Mouse (Mus musculus) MEL (cell line): ENCODE measurements at regions not wholly inside any gene's neighbourhood (a gene's known extent, or its start where the extent isn't known, plus 50 kb on each side); places are given as distances from the start of the nearest gene placed in this dataset.

ENCODE experiments used
- DNase-seq: peaks from one replicate; pipeline ENCODE4 v3.0.0; 2011; ENCODE audit warnings: low read depth, low spot score
- H3K27ac ChIP-seq: 2 replicates; pipeline ENCODE4 v1.5.1; 2012; ENCODE audit warnings: low read depth, mild to moderate bottlenecking, control low read depth, low read length, moderate library complexity; ENCODE audit not compliant: control insufficient read depth
- H3K27me3 ChIP-seq, 2 experiments: fragments of 150-350 bp in 1 of 2; sonication (generic) in 1 of 2; 2 replicates each; pipeline ENCODE4 v1.6.1; 2012; ENCODE audit warnings: low read length in 2 of 2, mild to moderate bottlenecking in 2 of 2, improper control_type of control experiment in 1 of 2, moderate library complexity in 1 of 2; ENCODE audit not compliant: insufficient read depth in 2 of 2, control insufficient read depth in 1 of 2
- H3K36me3 ChIP-seq, 2 experiments: 2 replicates each; pipeline ENCODE4 v1.6.1; 2012 to 2014; ENCODE audit warnings: low read length in 2 of 2, improper control_type of control experiment in 1 of 2, inconsistent platforms in 1 of 2, mild to moderate bottlenecking in 1 of 2; ENCODE audit not compliant: insufficient read depth in 2 of 2, control insufficient read depth in 1 of 2
- H3K4me1 ChIP-seq, 2 experiments: fragments of 150-350 bp in 1 of 2; sonication (generic) in 1 of 2; 2 replicates each; pipeline ENCODE4 v1.6.1; 2012; ENCODE audit warnings: low read length in 2 of 2, improper control_type of control experiment in 1 of 2, mild to moderate bottlenecking in 1 of 2; ENCODE audit not compliant: insufficient read depth in 2 of 2, control insufficient read depth in 1 of 2
- H3K4me3 ChIP-seq, 2 experiments: fragments of 150-350 bp in 1 of 2; sonication (generic) in 1 of 2; 2 replicates each; pipeline ENCODE4 v1.5.1; 2012; ENCODE audit warnings: low read depth in 2 of 2, low read length in 2 of 2, mild to moderate bottlenecking in 2 of 2, moderate library complexity in 2 of 2, control low read depth in 1 of 2, improper control_type of control experiment in 1 of 2; ENCODE audit not compliant: control insufficient read depth in 1 of 2, insufficient read depth in 1 of 2
- H3K79me2 ChIP-seq: 2 replicates; pipeline ENCODE4 v1.6.1; 2012; ENCODE audit warnings: mild to moderate bottlenecking, low read length, moderate library complexity; ENCODE audit not compliant: control insufficient read depth, poor library complexity, insufficient read depth
- H3K9ac ChIP-seq: 2 replicates; pipeline ENCODE4 v1.6.1; 2012; ENCODE audit warnings: low read depth, mild to moderate bottlenecking, control low read depth, low read length, moderate library complexity; ENCODE audit not compliant: control insufficient read depth, poor library complexity, severe bottlenecking
- H3K9me3 ChIP-seq: fragments of 150-350 bp; sonication (generic); replicated peaks from 2 replicates; pipeline ENCODE4 v1.6.1; 2012; ENCODE audit warnings: mild to moderate bottlenecking, low read length, improper control_type of control experiment, moderate library complexity; ENCODE audit not compliant: insufficient read depth
- BHLHE40 ChIP-seq: IDR thresholded peaks from 2 replicates; pipeline ENCODE4 v1.6.1; 2012; ENCODE audit warnings: low read depth, mild to moderate bottlenecking, inconsistent platforms, low read length, improper control_type of control experiment, borderline replicate concordance
- CHD1 ChIP-seq: IDR thresholded peaks from 2 replicates; pipeline ENCODE4 v1.6.1; 2012; ENCODE audit warnings: low read depth, mild to moderate bottlenecking, inconsistent platforms, low read length, improper control_type of control experiment
- CHD2 ChIP-seq: IDR thresholded peaks from 2 replicates; pipeline ENCODE4 v1.6.1; 2011; ENCODE audit warnings: low read length, improper control_type of control experiment
- EP300 ChIP-seq, 2 experiments: IDR thresholded peaks; 2 replicates each; pipeline ENCODE4 v1.6.1; 2011; ENCODE audit warnings: improper control_type of control experiment in 2 of 2, low read length in 2 of 2, low read depth in 1 of 2, mild to moderate bottlenecking in 1 of 2
- GATA1 ChIP-seq: IDR thresholded peaks from 2 replicates; pipeline ENCODE4 v1.6.1; 2011; ENCODE audit warnings: low read depth, low read length, improper control_type of control experiment
- MAX ChIP-seq: IDR thresholded peaks from 2 replicates; pipeline ENCODE4 v1.6.1; 2011; ENCODE audit warnings: low read length, improper control_type of control experiment
- MYB ChIP-seq: IDR thresholded peaks from 2 replicates; pipeline ENCODE4 v1.6.1; 2011; ENCODE audit warnings: mild to moderate bottlenecking, low read depth, low read length, improper control_type of control experiment
- NELFE ChIP-seq: IDR thresholded peaks from 2 replicates; pipeline ENCODE4 v1.6.1; 2011; ENCODE audit warnings: low read depth, low read length, improper control_type of control experiment
- NRF1 ChIP-seq: IDR thresholded peaks from 2 replicates; pipeline ENCODE4 v1.6.1; 2014; ENCODE audit warnings: low read depth, mild to moderate bottlenecking, inconsistent platforms, low read length, improper control_type of control experiment, moderate library complexity; ENCODE audit not compliant: poor library complexity, insufficient read depth, severe bottlenecking
- POLR2A ChIP-seq, 2 experiments: IDR thresholded peaks; 2 replicates each; pipeline ENCODE4 v1.6.1; 2011 to 2012; ENCODE audit warnings: low read length in 2 of 2, mild to moderate bottlenecking in 2 of 2, control low read depth in 1 of 2, improper control_type of control experiment in 1 of 2, low read depth in 1 of 2, moderate library complexity in 1 of 2; ENCODE audit not compliant: control insufficient read depth in 1 of 2, insufficient read depth in 1 of 2, poor library complexity in 1 of 2
- POLR2AphosphoS2 ChIP-seq: IDR thresholded peaks from 2 replicates; pipeline ENCODE4 v1.6.1; 2011; ENCODE audit warnings: low read length, improper control_type of control experiment
- RAD21 ChIP-seq: IDR thresholded peaks from 2 replicates; pipeline ENCODE4 v1.6.1; 2011; ENCODE audit warnings: mild to moderate bottlenecking, low read depth, low read length, improper control_type of control experiment
- SMC3 ChIP-seq: IDR thresholded peaks from 2 replicates; pipeline ENCODE4 v1.6.1; 2011; ENCODE audit warnings: low read depth, low read length, improper control_type of control experiment
- TBP ChIP-seq: IDR thresholded peaks from 2 replicates; pipeline ENCODE4 v1.8.0; 2011; ENCODE audit warnings: low read depth, low read length, improper control_type of control experiment
- TCF12 ChIP-seq: IDR thresholded peaks from 2 replicates; pipeline ENCODE4 v1.6.1; 2014; ENCODE audit warnings: low read depth, mild to moderate bottlenecking, inconsistent platforms, low read length, improper control_type of control experiment, moderate library complexity
- ZC3H11A ChIP-seq: IDR thresholded peaks from 2 replicates; pipeline ENCODE4 v1.6.1; 2012; ENCODE audit warnings: low read depth, mild to moderate bottlenecking, inconsistent platforms, low read length, improper control_type of control experiment
- ZKSCAN1 ChIP-seq: IDR thresholded peaks from 2 replicates; pipeline ENCODE4 v1.6.1; 2012; ENCODE audit warnings: low read depth, mild to moderate bottlenecking, inconsistent platforms, low read length, improper control_type of control experiment, moderate library complexity
- ZMIZ1 ChIP-seq: IDR thresholded peaks from 2 replicates; pipeline ENCODE4 v1.6.1; 2012; ENCODE audit warnings: low read depth, mild to moderate bottlenecking, inconsistent platforms, low read length, improper control_type of control experiment, moderate library complexity

DNA sequence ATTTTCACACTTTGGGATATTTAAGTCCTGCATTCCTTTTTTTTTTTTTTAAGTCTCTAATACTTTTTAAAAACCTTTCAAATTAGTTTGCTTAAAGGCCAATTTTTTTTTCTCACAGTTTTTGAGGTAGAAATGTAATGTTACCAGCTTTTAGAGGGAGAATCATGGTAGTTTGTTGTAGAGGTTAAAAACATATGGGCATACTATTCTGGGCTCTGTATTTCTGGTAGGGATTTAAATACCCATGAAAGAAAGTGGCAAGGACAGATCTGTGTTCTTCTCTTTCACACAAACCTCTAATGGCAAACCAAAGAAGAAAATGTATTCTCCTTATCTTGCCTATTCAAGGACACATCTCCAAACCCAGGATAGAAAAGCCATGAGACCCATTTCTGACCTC, 405.6 kb upstream of the Slc30a5 start:
- no peak for DNase-seq
- no peaks in the 10 kb centered on the region; a peak in 2 of 4 replicates for H3K36me3 ChIP-seq
- H3K4me3 ChIP-seq, result no peak overlapping the region
- TF ChIP-seq MYB (no peak), EP300 (IDR thresholded peaks at IDR 0.05; ENCODE audit: low read depth in 1 of 2, low read length in 2 of 2) (no peak), NELFE (no peak), POLR2AphosphoS2 (no peak), RAD21 (no peak), CHD2 (no peak), SMC3 (no peak), BHLHE40 (no peak), TBP (no peak), TCF12 (no peak), POLR2A (IDR thresholded peaks at IDR 0.05; ENCODE audit: control insufficient read depth in 1 of 2, insufficient read depth in 1 of 2, low read depth in 1 of 2, low read length in 2 of 2, poor library complexity in 1 of 2) (no peak), MAX (no peak), GATA1 (no peak), NRF1 (no peak), CHD1 (no peak)
- H3K4me1 ChIP-seq, result peaks cover 5% of the 10 kb centered on the region in 2 experiments
- H3K27me3 ChIP-seq, result no peaks in the 10 kb centered on the region
- H3K79me2 ChIP-seq, result no peaks in the 10 kb centered on the region
- no peaks in the 10 kb centered on the region for H3K9me3 ChIP-seq
- no peak overlapping the region for H3K27ac ChIP-seq
- H3K9ac ChIP-seq, result no peak overlapping the region

DNA sequence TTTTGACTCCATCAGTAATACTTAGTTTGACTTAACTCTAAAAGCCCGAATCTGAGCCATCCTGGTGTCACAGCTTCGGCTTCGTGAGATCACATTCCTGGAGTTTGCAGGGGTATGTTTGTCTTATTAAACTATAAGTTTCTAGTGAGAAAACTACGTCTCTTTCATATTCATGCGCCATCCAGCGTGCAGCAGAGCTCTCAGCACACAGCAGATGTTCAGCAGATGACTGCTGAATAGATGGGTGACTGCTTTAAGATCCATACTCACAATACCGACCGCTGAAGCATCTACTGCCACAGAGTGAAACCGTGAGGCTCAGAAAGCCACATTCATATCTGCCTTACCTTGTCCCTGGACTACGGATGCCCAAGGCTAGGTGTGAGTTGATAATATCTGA, 403.8 kb upstream of the Slc30a5 start:
- no peaks in the 10 kb centered on the region; a peak in 2 of 4 replicates for H3K36me3 ChIP-seq
- H3K27ac ChIP-seq, result no peak overlapping the region
- no peak overlapping the region for H3K4me3 ChIP-seq
- no peak overlapping the region for H3K9ac ChIP-seq
- H3K27me3 ChIP-seq, result no peaks in the 10 kb centered on the region
- no peaks in the 10 kb centered on the region for H3K9me3 ChIP-seq
- no peak for DNase-seq
- H3K4me1 ChIP-seq, result peaks cover 5% of the 10 kb centered on the region in 2 experiments
- H3K79me2 ChIP-seq, result no peaks in the 10 kb centered on the region
- TF ChIP-seq ZKSCAN1 (no peak), SMC3 (no peak), ZMIZ1 (no peak), POLR2A (IDR thresholded peaks at IDR 0.05; ENCODE audit: control insufficient read depth in 1 of 2, insufficient read depth in 1 of 2, low read depth in 1 of 2, low read length in 2 of 2, poor library complexity in 1 of 2) (no peak), NRF1 (no peak), ZC3H11A (no peak), BHLHE40 (no peak), EP300 (IDR thresholded peaks at IDR 0.05; ENCODE audit: low read depth in 1 of 2, low read length in 2 of 2) (no peak)
